Mouse (Mus musculus) splenic B cell, adult 2 months (primary cell): ENCODE results near the gene Ap3d1.

Experiments used
- DNase-seq: peaks from one replicate; pipeline ENCODE4 v3.0.0-alpha.2; 2011; ENCODE audit warnings: low read depth, low spot score
- H3K27me3 ChIP-seq: 2 replicates; pipeline ENCODE4 v1.6.1; 2012; ENCODE audit warnings: mild to moderate bottlenecking, low read length, moderate library complexity, mixed read lengths; ENCODE audit not compliant: control insufficient read depth, poor library complexity, insufficient read depth, severe bottlenecking
- H3K36me3 ChIP-seq: 2 replicates; pipeline ENCODE4 v1.6.1; 2012; ENCODE audit warnings: mild to moderate bottlenecking, low read length, moderate library complexity, mixed read lengths; ENCODE audit not compliant: control insufficient read depth, poor library complexity, insufficient read depth, severe bottlenecking

Ap3d1 gene

GRCm38 (mm10) chr10:80675405-80676197 is 66.5 kb downstream of the Ap3d1 start:
- H3K36me3 ChIP-seq = peaks cover 11% of the 10 kb centered on the region
- DNase-seq = peak; percentile 32
- H3K27me3 ChIP-seq = no peaks in the 10 kb centered on the region

- DNase-seq = no peak
- no peaks in the 10 kb centered on the region for H3K27me3 ChIP-seq
These were observed 67.1 kb downstream of the Ap3d1 start for GRCm38 (mm10) chr10:80674851-80675404.

GRCm38 (mm10) chr10:80674161-80674711 is 67.8 kb downstream of the Ap3d1 start:
- Histone ChIP-seq H3K27me3 (no peaks in the 10 kb centered on the region), H3K36me3 (peaks cover 13% of the 10 kb centered on the region)
- DNase-seq = no peak

More at GRCm38 (mm10) chr10:80674851-80675404, 67.1 kb downstream of the Ap3d1 start:
- H3K36me3 ChIP-seq = peaks cover 11% of the 10 kb centered on the region

GRCm38 (mm10) chr10:80673690-80674089 is 68.4 kb downstream of the Ap3d1 start:
- DNase-seq = no peak

GRCm38 (mm10) chr10:80671936-80672690 is 70.0 kb downstream of the Ap3d1 start:
- H3K27me3 ChIP-seq = no peaks in the 10 kb centered on the region
- no peak for DNase-seq
- H3K36me3 ChIP-seq = peaks cover 24% of the 10 kb centered on the region

More at GRCm38 (mm10) chr10:80673690-80674089, 68.4 kb downstream of the Ap3d1 start:
- Histone ChIP-seq H3K27me3 (no peaks in the 10 kb centered on the region), H3K36me3 (peaks cover 16% of the 10 kb centered on the region)

- DNase-seq = no peak
- peaks cover 32% of the 10 kb centered on the region for H3K36me3 ChIP-seq
- no peaks in the 10 kb centered on the region for H3K27me3 ChIP-seq
These were observed 70.8 kb downstream of the Ap3d1 start for GRCm38 (mm10) chr10:80671251-80671650.

GRCm38 (mm10) chr10:80670531-80670930 is 71.5 kb downstream of the Ap3d1 start:
- H3K36me3 ChIP-seq = peaks cover 35% of the 10 kb centered on the region
- DNase-seq = no peak
- H3K27me3 ChIP-seq = no peaks in the 10 kb centered on the region

GRCm38 (mm10) chr10:80669737-80670485 is 72.2 kb downstream of the Ap3d1 start:
- peak; percentile 38 for DNase-seq
- no peaks in the 10 kb centered on the region for H3K27me3 ChIP-seq
- peaks cover 36% of the 10 kb centered on the region for H3K36me3 ChIP-seq

GRCm38 (mm10) chr10:80669018-80669417 is 73.0 kb downstream of the Ap3d1 start:
- no peaks in the 10 kb centered on the region for H3K27me3 ChIP-seq
- peaks cover 36% of the 10 kb centered on the region for H3K36me3 ChIP-seq
- no peak for DNase-seq

- peaks cover 36% of the 10 kb centered on the region for H3K36me3 ChIP-seq
- H3K27me3 ChIP-seq = no peaks in the 10 kb centered on the region
- peak; percentile 36 for DNase-seq
These were observed 73.5 kb downstream of the Ap3d1 start for GRCm38 (mm10) chr10:80668614-80669013.

- Histone ChIP-seq H3K27me3 (no peaks in the 10 kb centered on the region), H3K36me3 (peaks cover 33% of the 10 kb centered on the region)
- DNase-seq = no peak
These were observed 75.1 kb downstream of the Ap3d1 start for GRCm38 (mm10) chr10:80666837-80667412.

- Histone ChIP-seq H3K27me3 (no peaks in the 10 kb centered on the region), H3K36me3 (peaks cover 27% of the 10 kb centered on the region)
- DNase-seq = no peak
These were observed 75.9 kb downstream of the Ap3d1 start for GRCm38 (mm10) chr10:80665981-80666733.

- H3K36me3 ChIP-seq = peaks cover 26% of the 10 kb centered on the region
- no peak for DNase-seq
- H3K27me3 ChIP-seq = no peaks in the 10 kb centered on the region
These were observed 76.6 kb downstream of the Ap3d1 start for GRCm38 (mm10) chr10:80665459-80665858.
